Mouse (Mus musculus): ENCODE results near the gene Stat5a. TPM values are rescaled to one million over a fixed set of nuclear protein-coding genes. Genes with fewer than 3 reads are reported as not detected.
A peak's percentile ranks its signal among the peaks of the same experiment; 100 is the strongest.

Gene Stat5a
- total and polyA plus RNA-seq, 3 experiments, result 17.5 to 23.6 (median 23.0) TPM

DNA sequence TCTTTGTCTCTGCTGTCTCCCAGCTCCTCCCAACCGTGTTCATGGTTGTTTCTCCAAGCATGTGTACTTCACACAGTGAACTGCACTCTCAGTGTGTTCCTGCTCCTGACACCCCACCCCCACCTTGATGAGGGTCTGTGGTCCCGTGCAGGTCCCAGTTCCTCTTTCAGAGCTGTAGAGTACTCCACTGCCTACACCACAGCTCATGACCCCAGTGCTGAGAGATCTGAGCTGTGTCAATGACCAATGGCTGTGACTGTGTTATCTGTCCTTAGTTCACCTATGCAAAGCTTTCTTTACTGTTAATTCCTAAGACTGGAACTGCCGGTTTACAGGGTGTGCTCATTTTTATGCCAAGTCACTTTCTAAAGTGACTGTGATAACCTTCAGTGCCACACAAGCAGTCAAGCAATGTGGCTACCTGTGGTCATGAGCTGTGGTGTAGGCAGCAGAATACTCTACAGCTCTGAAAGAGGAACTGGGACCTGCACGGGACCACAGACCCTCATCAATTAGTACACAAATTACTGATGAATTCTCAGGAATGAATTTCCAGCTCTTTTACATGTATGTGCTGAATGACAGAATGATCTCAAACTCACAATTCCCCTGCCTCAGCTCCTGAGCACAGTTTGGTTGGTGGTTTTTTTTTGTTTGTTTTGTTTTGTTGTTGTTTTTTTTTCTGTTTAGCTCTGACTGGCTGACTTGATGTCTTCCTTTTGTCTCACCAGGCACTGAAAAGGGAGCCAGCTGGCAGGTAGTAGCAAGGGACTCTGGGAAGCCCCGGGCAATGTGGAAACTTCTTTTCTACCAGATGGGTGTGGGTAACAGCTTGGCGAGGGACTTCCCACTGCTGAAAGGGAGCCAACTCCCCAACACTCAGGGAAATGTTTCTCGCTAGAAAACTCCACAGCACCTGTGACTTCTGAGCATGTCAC is 38.4 kb downstream of the Stat5a start:
- Histone ChIP-seq H3K9ac (ENCODE audit: insufficient read depth, low read depth) (peak overlapping the region; percentile 21; the same call in 1 of the 2 replicates), H3K4me2 (ENCODE audit: insufficient read depth, low read depth, poor library complexity, severe bottlenecking) (peak overlapping the region; percentile 17; the same call in 1 of the 2 replicates), H3K27me3 (replicated peaks) (no peaks in the 10 kb centered on the region), H3K36me3 (replicated peaks in 1 of 2; ENCODE audit: control insufficient read depth in 1 of 2, insufficient read depth in 1 of 2, low read length in 1 of 2) (peaks cover 49 to 78% of the 10 kb centered on the region in 2 experiments), H3K27ac (ENCODE audit: insufficient read depth, low read depth) (peak overlapping the region; percentile 74), H3K9me3 (replicated peaks; ENCODE audit: low read length) (peaks cover 12% of the 10 kb centered on the region), H3K4me3 (replicated peaks in 1 of 3; ENCODE audit: low read depth in 2 of 3, low read length in 2 of 3, poor library complexity in 1 of 3) (peak overlapping the region in 1 of 3 experiments; percentile 19), H3K4me1 (ENCODE audit: control insufficient read depth in 1 of 2, insufficient read depth in 2 of 2) (peaks cover 25 to 57% of the 10 kb centered on the region in 2 experiments), H3K79me2 (replicated peaks; ENCODE audit: control insufficient read depth, extremely low read depth, insufficient read depth, poor library complexity, severe bottlenecking) (no peaks in the 10 kb centered on the region)
- TF ChIP-seq JUN (IDR thresholded peaks at IDR 0.05; ENCODE audit: insufficient read depth, low read depth, low read length), result peak; percentile 77; the same call in 1 of the 2 replicates
- peak; percentile 96 for TF ChIP-seq EP300 (IDR thresholded peaks at IDR 0.05; ENCODE audit: low read length)
- peak; percentile 91 for TF ChIP-seq MAFK (IDR thresholded peaks at IDR 0.05; ENCODE audit: insufficient replicate concordance, low read length)
- TF ChIP-seq CTCF (conservative IDR thresholded peaks at IDR 0.05 in 1 of 2, IDR thresholded peaks at IDR 0.05 in 1 of 2; ENCODE audit: low read depth in 2 of 2, low read length in 2 of 2), result no peak
- TF ChIP-seq BHLHE40 (IDR thresholded peaks at IDR 0.05; ENCODE audit: low read depth, low read length), result peak; percentile 94; the same call in 1 of the 2 replicates
- TF ChIP-seq TCF12 (IDR thresholded peaks at IDR 0.05; ENCODE audit: low read depth, low read length), result peak; percentile 53; the same call in 1 of the 2 replicates
- TF ChIP-seq MEF2A (IDR thresholded peaks at IDR 0.05; ENCODE audit: borderline replicate concordance, low read depth, low read length), result no peak
- no peak for TF ChIP-seq GABPA (IDR thresholded peaks at IDR 0.05; ENCODE audit: insufficient replicate concordance, low read depth, low read length)
- peak; percentile 34; the same call in 1 of the 2 replicates for TF ChIP-seq POLR2A (IDR thresholded peaks at IDR 0.05; ENCODE audit: low read depth, low read length)
- no peak for TF ChIP-seq ZMIZ1 (IDR thresholded peaks at IDR 0.05; ENCODE audit: low read depth, low read length)
- TF ChIP-seq ELF1 (IDR thresholded peaks at IDR 0.05; ENCODE audit: low read depth, low read length), result no peak
- TF ChIP-seq PAX5 (IDR thresholded peaks at IDR 0.05; ENCODE audit: low read length), result no peak
- peak; percentile 86 for TF ChIP-seq JUND (conservative IDR thresholded peaks at IDR 0.05; ENCODE audit: low read depth, low read length)
- TF ChIP-seq ZC3H11A (IDR thresholded peaks at IDR 0.05; ENCODE audit: low read depth, low read length), result no peak
- TF ChIP-seq E2F4 (IDR thresholded peaks at IDR 0.05; ENCODE audit: insufficient replicate concordance, low read depth, low read length), result no peak
- TF ChIP-seq CHD1 (IDR thresholded peaks at IDR 0.05; ENCODE audit: low read depth, low read length), result no peak
- peak; percentile 13; the same call in 1 of the 2 replicates for TF ChIP-seq MYC (IDR thresholded peaks at IDR 0.05; ENCODE audit: low read depth, low read length)
- TF ChIP-seq MXI1 (IDR thresholded peaks at IDR 0.05; ENCODE audit: low read depth, low read length), result peak; percentile 40
- peak; percentile 80 for TF ChIP-seq ETS1 (conservative IDR thresholded peaks at IDR 0.05; ENCODE audit: low read depth, low read length)
- peak; percentile 62 for TF ChIP-seq MAZ (IDR thresholded peaks at IDR 0.05; ENCODE audit: low read depth, low read length)
- no peak for TF ChIP-seq USF1 (IDR thresholded peaks at IDR 0.05; ENCODE audit: low read depth, low read length)
- TF ChIP-seq HCFC1 (IDR thresholded peaks at IDR 0.05; ENCODE audit: low read depth, low read length), result no peak; the same call in 1 of the 2 replicates
- TF ChIP-seq SMC3 (IDR thresholded peaks at IDR 0.05; ENCODE audit: low read depth, low read length), result no peak
- no peak for TF ChIP-seq NRF1 (IDR thresholded peaks at IDR 0.05; ENCODE audit: low read depth, low read length)
- no peak for TF ChIP-seq ZKSCAN1 (IDR thresholded peaks at IDR 0.05; ENCODE audit: borderline replicate concordance, low read depth, low read length)
- TF ChIP-seq KAT2A (IDR thresholded peaks at IDR 0.05; ENCODE audit: insufficient replicate concordance, low read length), result no peak
- TF ChIP-seq SIN3A (IDR thresholded peaks at IDR 0.05; ENCODE audit: low read length), result peak; percentile 43; the same call in 1 of the 2 replicates
- TF ChIP-seq TBP (conservative IDR thresholded peaks at IDR 0.05; ENCODE audit: low read depth, low read length), result no peak
- TF ChIP-seq ZNF384 (IDR thresholded peaks at IDR 0.05; ENCODE audit: low read depth, low read length), result peak; percentile 72
- TF ChIP-seq RAD21 (IDR thresholded peaks at IDR 0.05; ENCODE audit: low read depth, low read length), result no peak; the same call in 1 of the 2 replicates
- TF ChIP-seq RCOR1 (conservative IDR thresholded peaks at IDR 0.05; ENCODE audit: low read depth, low read length), result peak; percentile 95; the same call in 1 of the 2 replicates
- no peak for TF ChIP-seq NELFE (IDR thresholded peaks at IDR 0.05; ENCODE audit: low read depth, low read length)
- no peak for TF ChIP-seq MAX (IDR thresholded peaks at IDR 0.05; ENCODE audit: low read length)
- peak; percentile 96 for TF ChIP-seq IRF4 (IDR thresholded peaks at IDR 0.05; ENCODE audit: low read depth, low read length)
- TF ChIP-seq USF2 (conservative IDR thresholded peaks at IDR 0.05; ENCODE audit: low read depth, low read length), result no peak
- no peak for TF ChIP-seq POLR2AphosphoS2 (IDR thresholded peaks at IDR 0.05; ENCODE audit: low read depth, low read length)
- TF ChIP-seq CHD2 (IDR thresholded peaks at IDR 0.05; ENCODE audit: low read length), result peak; percentile 42; the same call in 1 of the 2 replicates
- TF ChIP-seq UBTF (IDR thresholded peaks at IDR 0.05; ENCODE audit: low read depth, low read length), result no peak
- DNase-seq (ENCODE audit: extremely low read depth), result peak; percentile 89
- in situ Hi-C loops (cut with MboI; ENCODE audit: low pct_ligation_motif_present, low pct_unique_long_range_greater_than_20kb, low sequenced_read_pairs), result no loop called here
- dilution Hi-C loops (cut with MboI; ENCODE audit: extremely low pct_ligation_motif_present, extremely low pct_unique_long_range_greater_than_20kb, low sequenced_read_pairs), result no loop called here
